Mouse (Mus musculus) ES-E14 (cell line): ENCODE results near the gene Eif4e2. TPM values are rescaled to one million over a fixed set of nuclear protein-coding genes. Genes with fewer than 3 reads are reported as not detected.

Experiments
- DNase-seq: peaks from one replicate; pipeline ENCODE4 v3.0.0-alpha.2; 2013; ENCODE audit warnings: low read depth, low spot score
- H3K27ac ChIP-seq: 2 replicates; pipeline ENCODE4 v1.5.1; 2012; ENCODE audit warnings: low read depth, mild to moderate bottlenecking, low read length, moderate library complexity, mixed read lengths; ENCODE audit not compliant: poor library complexity, insufficient read depth, severe bottlenecking
- H3K36me3 ChIP-seq: 2 replicates; pipeline ENCODE4 v1.6.1; 2012; ENCODE audit warnings: mild to moderate bottlenecking, low read length, moderate library complexity, mixed read lengths; ENCODE audit not compliant: control insufficient read depth, poor library complexity, insufficient read depth, severe bottlenecking
- H3K4me1 ChIP-seq, 2 experiments: fragments of 150-350 bp in 1 of 2; sonication (generic) in 1 of 2; 2 replicates each; pipeline ENCODE4 v1.6.1; 2012; ENCODE audit warnings: low read length in 2 of 2, mild to moderate bottlenecking in 1 of 2, mixed read lengths in 1 of 2; ENCODE audit not compliant: control insufficient read depth in 2 of 2, insufficient read depth in 2 of 2, poor library complexity in 1 of 2
- H3K4me3 ChIP-seq, 2 experiments: fragments of 150-350 bp in 1 of 2; sonication (generic) in 1 of 2; 2 replicates each; pipeline ENCODE4 v1.5.1; 2012; ENCODE audit warnings: low read length in 2 of 2, low read depth in 1 of 2, mild to moderate bottlenecking in 1 of 2, mixed read lengths in 1 of 2; ENCODE audit not compliant: insufficient read depth in 1 of 2, poor library complexity in 1 of 2, severe bottlenecking in 1 of 2
- H3K9ac ChIP-seq: 2 replicates; pipeline ENCODE4 v1.6.1; 2012; ENCODE audit warnings: low read depth, mild to moderate bottlenecking, low read length, mixed read lengths; ENCODE audit not compliant: poor library complexity, insufficient read depth, severe bottlenecking
- H3K9me3 ChIP-seq: fragments of 150-350 bp; sonication (generic); 2 replicates; pipeline ENCODE4 v1.6.1; 2012; ENCODE audit warnings: low read depth, mild to moderate bottlenecking, low read length; ENCODE audit not compliant: control insufficient read depth, insufficient read depth
- CHD2 ChIP-seq: IDR thresholded peaks from 2 replicates; pipeline ENCODE4 v1.6.1; 2014; ENCODE audit warnings: mild to moderate bottlenecking, low read depth, low read length, inconsistent platforms
- HCFC1 ChIP-seq: IDR thresholded peaks from 2 replicates; pipeline ENCODE4 v1.6.1; 2012; ENCODE audit warnings: low read length, inconsistent platforms, borderline replicate concordance; ENCODE audit not compliant: insufficient read depth
- MAFK ChIP-seq: IDR thresholded peaks from 2 replicates; pipeline ENCODE4 v1.6.1; 2014; ENCODE audit warnings: mild to moderate bottlenecking, low read depth, low read length, inconsistent platforms; ENCODE audit not compliant: insufficient read depth
- ZC3H11A ChIP-seq: IDR thresholded peaks from 2 replicates; pipeline ENCODE4 v1.6.1; 2012; ENCODE audit warnings: low read depth, mild to moderate bottlenecking, inconsistent platforms, low read length, borderline replicate concordance
- ZNF384 ChIP-seq: IDR thresholded peaks from 2 replicates; pipeline ENCODE4 v1.6.1; 2012; ENCODE audit warnings: low read depth, low read length, inconsistent platforms
- in situ Hi-C, 2 experiments: fragments of 600-800 bp; cut with MboI; formaldehyde crosslinking; loops; one replicate each; pipeline ENCODE4 v1.15.1; 2025; ENCODE audit warnings: low sequenced_read_pairs in 2 of 2, inconsistent platforms in 1 of 2; ENCODE audit not compliant: unreplicated experiment in 2 of 2
- total RNA-seq: library from RNA; depleted of rRNA; stranded (reverse); fragments of 300-350 nt; gene quantifications from 2 replicates; pipeline ENCODE4 v1.2.3, GENCODE M21; 2012

Gene Eif4e2
- total RNA-seq, 1 experiment = 221 TPM

- no peak for DNase-seq
- Histone ChIP-seq H3K4me3 (peak overlapping the region; percentile 46 to 47; a peak in 2 of 4 replicates), H3K9me3 (no peaks in the 10 kb centered on the region), H3K36me3 (no peaks in the 10 kb centered on the region), H3K9ac (no peak overlapping the region), H3K4me1 (peaks cover 3 to 20% of the 10 kb centered on the region in 2 experiments; a peak in 3 of 4 replicates), H3K27ac (no peak overlapping the region)
- TF ChIP-seq ZNF384 (no peak), CHD2 (no peak), ZC3H11A (no peak), MAFK (no peak), HCFC1 (no peak)
- in situ Hi-C loops = no loop called here
Observed at GRCm38 (mm10) chr1:87270641-87271467, 57.1 kb downstream of the Eif4e2 start.

DNA sequence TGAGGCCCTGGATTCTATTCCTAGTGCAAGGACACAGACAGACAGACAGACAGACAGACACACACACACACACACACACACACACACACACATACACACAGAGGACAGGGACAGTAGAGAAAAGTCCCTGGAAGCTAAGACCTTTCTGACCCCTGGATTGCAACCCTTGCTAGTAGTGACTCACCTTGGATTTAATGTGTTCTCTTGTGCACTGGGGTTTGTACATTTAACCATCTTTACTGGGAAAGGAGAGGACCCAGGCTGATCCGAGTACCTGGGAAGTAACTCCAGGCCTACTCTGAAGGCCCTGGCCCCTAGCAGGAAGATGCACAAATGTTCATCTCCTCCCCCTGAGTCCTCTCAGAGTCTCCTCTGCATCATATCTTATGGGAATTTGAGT is 57.9 kb downstream of the Eif4e2 start:
- H3K27ac ChIP-seq = no peak overlapping the region
- no peak for TF ChIP-seq CHD2
- no peak for TF ChIP-seq ZNF384
- no peak for TF ChIP-seq MAFK
- no peak for TF ChIP-seq HCFC1
- TF ChIP-seq ZC3H11A = no peak
- in situ Hi-C loops = no loop called here
- H3K4me3 ChIP-seq = no peak overlapping the region
- no peaks in the 10 kb centered on the region for H3K9me3 ChIP-seq
- no peak overlapping the region for H3K9ac ChIP-seq
- H3K4me1 ChIP-seq = peaks cover 3 to 20% of the 10 kb centered on the region in 2 experiments; a peak in 3 of 4 replicates
- no peak for DNase-seq
- H3K36me3 ChIP-seq = no peaks in the 10 kb centered on the region

- Histone ChIP-seq H3K27ac (no peak overlapping the region), H3K36me3 (no peaks in the 10 kb centered on the region), H3K9ac (no peak overlapping the region), H3K4me3 (no peak overlapping the region), H3K4me1 (peaks cover 3 to 20% of the 10 kb centered on the region in 2 experiments; a peak in 3 of 4 replicates), H3K9me3 (no peaks in the 10 kb centered on the region)
- in situ Hi-C loops = no loop called here
- TF ChIP-seq CHD2 (no peak), HCFC1 (no peak), ZNF384 (no peak), ZC3H11A (no peak), MAFK (no peak)
- DNase-seq = no peak
Observed at GRCm38 (mm10) chr1:87272462-87272861, 58.7 kb downstream of the Eif4e2 start.

DNA sequence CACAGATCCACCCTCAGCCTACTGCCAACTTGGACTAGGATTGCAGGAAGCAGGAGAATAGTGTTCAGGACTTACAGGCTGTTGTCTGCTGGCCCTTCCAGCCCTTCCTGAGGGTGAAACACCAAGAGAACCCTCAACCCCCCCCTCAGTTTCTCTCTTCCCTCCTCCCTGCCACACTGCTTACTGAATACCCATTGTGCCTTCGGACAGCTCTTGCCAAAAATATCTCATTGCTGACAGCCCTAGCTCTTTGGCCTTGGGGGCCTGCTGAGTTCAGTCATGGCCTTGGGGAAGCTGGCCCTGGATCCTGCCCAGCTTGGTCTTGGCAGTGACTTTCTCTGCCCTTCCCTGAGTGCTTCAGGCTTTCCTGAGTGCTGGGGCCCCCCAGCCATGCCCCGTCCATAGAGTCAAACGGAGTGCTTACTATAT is 59.8 kb downstream of the Eif4e2 start:
- H3K4me3 ChIP-seq = no peak overlapping the region
- peaks cover 3 to 19% of the 10 kb centered on the region in 2 experiments; a peak in 3 of 4 replicates for H3K4me1 ChIP-seq
- no peak for TF ChIP-seq ZNF384
- TF ChIP-seq HCFC1 = no peak
- TF ChIP-seq MAFK = no peak
- no peak for TF ChIP-seq CHD2
- TF ChIP-seq ZC3H11A = no peak
- DNase-seq = no peak
- H3K36me3 ChIP-seq = no peaks in the 10 kb centered on the region
- H3K9ac ChIP-seq = no peak overlapping the region
- H3K9me3 ChIP-seq = no peaks in the 10 kb centered on the region
- no peak overlapping the region for H3K27ac ChIP-seq
- in situ Hi-C loops = no loop called here
